Mouse (Mus musculus): ENCODE results near the gene Ggta1.

GRCm38 (mm10) chr2:35416473-35416872, 46.6 kb downstream of the Ggta1 start:
- TF ChIP-seq GATA1 (IDR thresholded peaks at IDR 0.05; ENCODE audit: borderline replicate concordance, low read length) (no peak), FLI1 (IDR thresholded peaks at IDR 0.05; ENCODE audit: low read length) (no peak)

Measured in megakaryocyte, embryonic 14.5 days (primary cell).